Mouse (Mus musculus) CH12.LX (cell line): ENCODE measurements at regions not wholly inside any gene's neighbourhood (a gene's known extent, or its start where the extent isn't known, plus 50 kb on each side); places are given as distances from the start of the nearest gene placed in this dataset.

Experiments used
- DNase-seq: peaks from one replicate; pipeline ENCODE4 v3.0.0-alpha.2; 2013; ENCODE audit errors: extremely low read depth
- H3K27ac ChIP-seq: 2 replicates; pipeline ENCODE4 v1.5.1; 2012; ENCODE audit warnings: low read depth, mild to moderate bottlenecking, control low read depth, moderate library complexity; ENCODE audit not compliant: insufficient read depth
- H3K27me3 ChIP-seq: replicated peaks from 2 replicates; pipeline ENCODE3; 2012; ENCODE audit warnings: inconsistent platforms
- H3K36me3 ChIP-seq, 2 experiments: replicated peaks in 1 of 2; 2 replicates each; pipeline versions ENCODE3 to v1.6.1; 2012; ENCODE audit warnings: inconsistent platforms in 1 of 2, low read length in 1 of 2, mild to moderate bottlenecking in 1 of 2, mixed read lengths in 1 of 2, moderate library complexity in 1 of 2; ENCODE audit not compliant: control insufficient read depth in 1 of 2, insufficient read depth in 1 of 2
- H3K4me1 ChIP-seq, 2 experiments: 2 replicates each; pipeline ENCODE4 v1.6.1; 2012; ENCODE audit warnings: inconsistent platforms in 1 of 2, moderate library complexity in 1 of 2; ENCODE audit not compliant: insufficient read depth in 2 of 2, control insufficient read depth in 1 of 2
- H3K4me2 ChIP-seq: 2 replicates; pipeline ENCODE4 v1.6.1; 2012; ENCODE audit warnings: low read depth, mild to moderate bottlenecking, control low read depth; ENCODE audit not compliant: poor library complexity, insufficient read depth, severe bottlenecking
- H3K4me3 ChIP-seq, 3 experiments: fragments of 150-350 bp in 1 of 3; sonication (generic) in 1 of 3; replicated peaks in 1 of 3; 2 replicates each; pipeline versions ENCODE3 to v1.5.1; 2011 to 2012; ENCODE audit warnings: low read depth in 2 of 3, low read length in 2 of 3, mild to moderate bottlenecking in 2 of 3, moderate library complexity in 2 of 3, control low read depth in 1 of 3, improper control_type of control experiment in 1 of 3, inconsistent platforms in 1 of 3, mixed read lengths in 1 of 3; ENCODE audit not compliant: poor library complexity in 1 of 3
- H3K79me2 ChIP-seq: replicated peaks from 2 replicates; pipeline ENCODE4 v1.6.1; 2012; ENCODE audit warnings: mild to moderate bottlenecking, moderate library complexity; ENCODE audit not compliant: control insufficient read depth, poor library complexity, insufficient read depth, severe bottlenecking; ENCODE audit errors: extremely low read depth
- H3K9ac ChIP-seq: 2 replicates; pipeline ENCODE4 v1.6.1; 2012; ENCODE audit warnings: low read depth, mild to moderate bottlenecking, control low read depth, moderate library complexity; ENCODE audit not compliant: insufficient read depth
- H3K9me3 ChIP-seq: replicated peaks from 2 replicates; pipeline ENCODE3; 2012; ENCODE audit warnings: low read length, inconsistent platforms, mixed read lengths
- BHLHE40 ChIP-seq: IDR thresholded peaks from 2 replicates; pipeline ENCODE4 v1.6.1; 2011; ENCODE audit warnings: mild to moderate bottlenecking, low read depth, low read length, improper control_type of control experiment
- CTCF ChIP-seq, 2 experiments: IDR thresholded peaks in 1 of 2; conservative IDR thresholded peaks in 1 of 2; 2 replicates each; pipeline ENCODE4 v1.5.1; 2011 to 2012; ENCODE audit warnings: low read depth in 2 of 2, low read length in 2 of 2, improper control_type of control experiment in 1 of 2, inconsistent platforms in 1 of 2, mild to moderate bottlenecking in 1 of 2, moderate library complexity in 1 of 2
- HCFC1 ChIP-seq: IDR thresholded peaks from 2 replicates; pipeline ENCODE4 v1.6.1; 2012; ENCODE audit warnings: low read depth, mild to moderate bottlenecking, inconsistent platforms, low read length, improper control_type of control experiment
- JUN ChIP-seq: IDR thresholded peaks from 2 replicates; pipeline ENCODE4 v1.6.1; 2011; ENCODE audit warnings: low read depth, mild to moderate bottlenecking, low read length, improper control_type of control experiment, moderate library complexity; ENCODE audit not compliant: insufficient read depth
- KAT2A ChIP-seq: IDR thresholded peaks from 2 replicates; pipeline ENCODE4 v1.6.1; 2012; ENCODE audit warnings: low read length, improper control_type of control experiment, inconsistent platforms; ENCODE audit not compliant: insufficient replicate concordance
- MAFK ChIP-seq: IDR thresholded peaks from 2 replicates; pipeline ENCODE4 v1.6.1; 2011; ENCODE audit warnings: low read length, improper control_type of control experiment; ENCODE audit not compliant: insufficient replicate concordance
- MAZ ChIP-seq: IDR thresholded peaks from 2 replicates; pipeline ENCODE4 v1.6.1; 2012; ENCODE audit warnings: low read depth, mild to moderate bottlenecking, inconsistent platforms, low read length, improper control_type of control experiment, moderate library complexity
- MEF2A ChIP-seq: IDR thresholded peaks from 2 replicates; pipeline ENCODE4 v1.6.1; 2014; ENCODE audit warnings: low read depth, mild to moderate bottlenecking, inconsistent platforms, low read length, improper control_type of control experiment, borderline replicate concordance
- MXI1 ChIP-seq: IDR thresholded peaks from 2 replicates; pipeline ENCODE4 v1.6.1; 2011; ENCODE audit warnings: mild to moderate bottlenecking, low read depth, low read length, improper control_type of control experiment
- MYC ChIP-seq: IDR thresholded peaks from 2 replicates; pipeline ENCODE4 v1.6.1; 2011; ENCODE audit warnings: low read depth, mild to moderate bottlenecking, improper control_type of control experiment, low read length
- NELFE ChIP-seq: IDR thresholded peaks from 2 replicates; pipeline ENCODE4 v1.6.1; 2011; ENCODE audit warnings: low read depth, low read length, improper control_type of control experiment
- NRF1 ChIP-seq: IDR thresholded peaks from 2 replicates; pipeline ENCODE4 v1.6.1; 2014; ENCODE audit warnings: low read depth, mild to moderate bottlenecking, inconsistent platforms, low read length, improper control_type of control experiment, moderate library complexity
- RCOR1 ChIP-seq: conservative IDR thresholded peaks from 2 replicates; pipeline ENCODE4 v1.6.1; 2012; ENCODE audit warnings: low read depth, mild to moderate bottlenecking, inconsistent platforms, low read length, improper control_type of control experiment
- SIN3A ChIP-seq: IDR thresholded peaks from 2 replicates; pipeline ENCODE4 v1.6.1; 2012; ENCODE audit warnings: low read length, improper control_type of control experiment, inconsistent platforms
- TBP ChIP-seq: conservative IDR thresholded peaks from 2 replicates; pipeline ENCODE4 v1.6.1; 2011; ENCODE audit warnings: low read depth, low read length, improper control_type of control experiment
- USF1 ChIP-seq: IDR thresholded peaks from 2 replicates; pipeline ENCODE4 v1.6.1; 2014; ENCODE audit warnings: low read depth, mild to moderate bottlenecking, inconsistent platforms, low read length, improper control_type of control experiment
- USF2 ChIP-seq: conservative IDR thresholded peaks from 2 replicates; pipeline ENCODE4 v1.6.1; 2011; ENCODE audit warnings: low read depth, low read length, improper control_type of control experiment
- ZC3H11A ChIP-seq: IDR thresholded peaks from 2 replicates; pipeline ENCODE4 v1.6.1; 2012; ENCODE audit warnings: low read depth, mild to moderate bottlenecking, inconsistent platforms, low read length, improper control_type of control experiment
- ZKSCAN1 ChIP-seq: IDR thresholded peaks from 2 replicates; pipeline ENCODE4 v1.6.1; 2012; ENCODE audit warnings: low read depth, inconsistent platforms, low read length, improper control_type of control experiment, borderline replicate concordance
- ZMIZ1 ChIP-seq: IDR thresholded peaks from 2 replicates; pipeline ENCODE4 v1.6.1; 2012; ENCODE audit warnings: low read depth, mild to moderate bottlenecking, inconsistent platforms, low read length, improper control_type of control experiment
- dilution Hi-C: fragments of 300-500 bp; cut with MboI; formaldehyde crosslinking; loops from 2 replicates; pipeline ENCODE4 v1.14.3; 2020; ENCODE audit warnings: low sequenced_read_pairs; ENCODE audit not compliant: extremely low pct_unique_long_range_greater_than_20kb, extremely low pct_ligation_motif_present
- in situ Hi-C: fragments of 300-500 bp; cut with MboI; formaldehyde crosslinking; loops from 3 replicates; pipeline ENCODE4 v1.14.3; 2019; ENCODE audit warnings: low sequenced_read_pairs, low pct_ligation_motif_present, low pct_unique_long_range_greater_than_20kb, mixed read lengths

GRCm38 (mm10) chr17:79977154-79977571 is 81.2 kb upstream of the Atl2 start:
- no peak overlapping the region for H3K9ac ChIP-seq
- peaks cover 0 to 5% of the 10 kb centered on the region in 2 experiments for H3K36me3 ChIP-seq
- TF ChIP-seq JUN: no peak
- no peak for TF ChIP-seq TBP
- TF ChIP-seq RCOR1: no peak
- TF ChIP-seq NELFE: no peak
- TF ChIP-seq KAT2A: no peak
- TF ChIP-seq ZMIZ1: no peak
- TF ChIP-seq ZKSCAN1: no peak
- no peak for TF ChIP-seq HCFC1
- TF ChIP-seq BHLHE40: no peak
- TF ChIP-seq MAZ: no peak
- no peak for TF ChIP-seq MYC
- no peak for TF ChIP-seq MEF2A
- no peak for TF ChIP-seq USF2
- no peak for TF ChIP-seq CTCF (conservative IDR thresholded peaks at IDR 0.05 in 1 of 2, IDR thresholded peaks at IDR 0.05 in 1 of 2; ENCODE audit: low read depth in 2 of 2, low read length in 2 of 2)
- TF ChIP-seq NRF1: no peak
- no peak for TF ChIP-seq SIN3A
- TF ChIP-seq MAFK: no peak
- TF ChIP-seq ZC3H11A: no peak
- no peak for TF ChIP-seq USF1
- TF ChIP-seq MXI1: no peak
- no peak for DNase-seq
- dilution Hi-C loops (no loop called here), in situ Hi-C loops (no loop called here)
- no peak overlapping the region for H3K4me2 ChIP-seq
- H3K27me3 ChIP-seq: no peaks in the 10 kb centered on the region
- no peak overlapping the region for H3K27ac ChIP-seq
- no peak overlapping the region for H3K4me3 ChIP-seq
- no peaks in the 10 kb centered on the region for H3K9me3 ChIP-seq
- peaks cover 28 to 56% of the 10 kb centered on the region in 2 experiments for H3K4me1 ChIP-seq
- H3K79me2 ChIP-seq: no peaks in the 10 kb centered on the region

GRCm38 (mm10) chr17:79976518-79977100 is 80.7 kb upstream of the Atl2 start:
- H3K9me3 ChIP-seq: no peaks in the 10 kb centered on the region
- H3K4me2 ChIP-seq: peak overlapping the region; percentile 98
- H3K79me2 ChIP-seq: no peaks in the 10 kb centered on the region
- DNase-seq: no peak
- H3K27me3 ChIP-seq: no peaks in the 10 kb centered on the region
- in situ Hi-C loops (no loop called here), dilution Hi-C loops (no loop called here)
- peaks cover 28 to 50% of the 10 kb centered on the region in 2 experiments for H3K4me1 ChIP-seq
- peak overlapping the region in 1 of 3 experiments; percentile 63 for H3K4me3 ChIP-seq
- H3K36me3 ChIP-seq: peaks cover 0 to 5% of the 10 kb centered on the region in 2 experiments
- peak overlapping the region; percentile 75 for H3K27ac ChIP-seq
- peak overlapping the region; percentile 73 for H3K9ac ChIP-seq
- no peak for TF ChIP-seq MAZ
- TF ChIP-seq MEF2A: no peak
- no peak for TF ChIP-seq CTCF (conservative IDR thresholded peaks at IDR 0.05 in 1 of 2, IDR thresholded peaks at IDR 0.05 in 1 of 2; ENCODE audit: low read depth in 2 of 2, low read length in 2 of 2)
